Mouse (Mus musculus) liver, adult 2 months (tissue): ENCODE data around the gene Nipbl.

Source experiments
- CTCF ChIP-seq: fragments of 200-500 bp; IDR thresholded peaks from 2 replicates; pipeline ENCODE4 v1.5.1; 2011; ENCODE audit warnings: low read depth, low read length, control low read depth
- POLR2A ChIP-seq: fragments of 200-500 bp; IDR thresholded peaks from 2 replicates; pipeline ENCODE4 v1.6.1; 2011; ENCODE audit warnings: low read length, control low read depth; ENCODE audit not compliant: insufficient read depth; ENCODE audit errors: extremely low read depth

GRCm38 (mm10) chr15:8462780-8463179 is 18.5 kb upstream of the Nipbl start:
- TF ChIP-seq CTCF (no peak), POLR2A (no peak)
